Mouse (Mus musculus): ENCODE results near the gene S100a7a. TPM values are rescaled to one million over a fixed set of nuclear protein-coding genes. Genes with fewer than 3 reads are reported as not detected.

The S100a7a gene
- total and polyA plus RNA-seq, 3 experiments = not detected

DNA sequence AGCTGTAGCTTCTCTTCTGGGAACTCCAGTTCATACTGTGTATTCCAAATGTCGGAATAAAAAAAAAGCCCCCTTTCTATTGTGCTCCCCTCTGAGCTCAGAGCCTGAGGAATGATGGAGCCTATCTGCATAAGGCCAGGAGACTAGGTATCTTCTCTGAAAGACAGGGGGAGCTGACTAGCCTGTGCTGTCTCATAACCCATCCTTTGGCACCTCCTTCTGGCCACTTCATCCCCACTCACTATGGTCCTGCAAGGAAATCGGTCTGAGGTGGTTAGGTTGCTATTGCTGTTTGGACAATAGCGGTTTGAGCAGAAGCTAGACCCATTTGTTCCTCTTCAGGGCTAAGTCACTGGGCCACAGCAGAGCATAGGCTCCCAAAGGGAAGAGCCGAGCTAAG lies 26.0 kb upstream of the S100a7a start:
- Histone ChIP-seq H3K27ac (ENCODE audit: control insufficient read depth, low read depth, low read length) (no peak overlapping the region), H3K9ac (ENCODE audit: control insufficient read depth, low read depth, low read length, poor library complexity, severe bottlenecking) (no peak overlapping the region), H3K4me1 (ENCODE audit: control insufficient read depth in 1 of 2, insufficient read depth in 2 of 2, low read length in 2 of 2) (no peaks in the 10 kb centered on the region), H3K36me3 (ENCODE audit: control insufficient read depth in 1 of 2, insufficient read depth in 2 of 2, low read length in 2 of 2) (no peaks in the 10 kb centered on the region), H3K4me3 (ENCODE audit: control insufficient read depth in 1 of 2, insufficient read depth in 1 of 2, low read depth in 2 of 2, low read length in 2 of 2) (no peak overlapping the region), H3K79me2 (ENCODE audit: control insufficient read depth, insufficient read depth, low read length, poor library complexity) (no peaks in the 10 kb centered on the region), H3K9me3 (replicated peaks; ENCODE audit: insufficient read depth, low read length) (no peaks in the 10 kb centered on the region), H3K27me3 (ENCODE audit: control insufficient read depth in 1 of 2, insufficient read depth in 2 of 2, low read length in 2 of 2) (peaks cover 15 to 22% of the 10 kb centered on the region in 2 experiments)
- DNase-seq (ENCODE audit: low read depth, low spot score) = no peak
- TF ChIP-seq NELFE (IDR thresholded peaks at IDR 0.05; ENCODE audit: low read depth, low read length) (no peak), RAD21 (IDR thresholded peaks at IDR 0.05; ENCODE audit: low read depth, low read length) (peak; percentile 3), GABPA (IDR thresholded peaks at IDR 0.05; ENCODE audit: low read depth, low read length) (no peak), GATA1 (IDR thresholded peaks at IDR 0.05; ENCODE audit: low read depth, low read length) (no peak)

- no peak overlapping the region for H3K4me3 ChIP-seq (ENCODE audit: control insufficient read depth in 1 of 2, insufficient read depth in 1 of 2, low read depth in 2 of 2, low read length in 2 of 2)
- no peaks in the 10 kb centered on the region for H3K79me2 ChIP-seq (ENCODE audit: control insufficient read depth, insufficient read depth, low read length, poor library complexity)
- no peaks in the 10 kb centered on the region for H3K4me1 ChIP-seq (ENCODE audit: control insufficient read depth in 1 of 2, insufficient read depth in 2 of 2, low read length in 2 of 2)
- DNase-seq (ENCODE audit: low read depth, low spot score) = no peak
- no peaks in the 10 kb centered on the region for H3K9me3 ChIP-seq (replicated peaks; ENCODE audit: insufficient read depth, low read length)
- no peak for TF ChIP-seq MAX (IDR thresholded peaks at IDR 0.05; ENCODE audit: low read length)
- no peak for TF ChIP-seq ZC3H11A (IDR thresholded peaks at IDR 0.05; ENCODE audit: low read depth, low read length)
- TF ChIP-seq TBP (IDR thresholded peaks at IDR 0.05; ENCODE audit: low read depth, low read length) = no peak
- no peak for TF ChIP-seq RCOR1 (IDR thresholded peaks at IDR 0.05; ENCODE audit: low read depth, low read length)
- TF ChIP-seq TAL1 (IDR thresholded peaks at IDR 0.05; ENCODE audit: low read length) = no peak
- no peak for TF ChIP-seq MEF2A (IDR thresholded peaks at IDR 0.05; ENCODE audit: extremely low read depth, insufficient replicate concordance, low read depth, low read length, poor library complexity, severe bottlenecking)
- TF ChIP-seq MXI1 (IDR thresholded peaks at IDR 0.05; ENCODE audit: low read depth, low read length) = no peak
- no peak for TF ChIP-seq SMC3 (IDR thresholded peaks at IDR 0.05; ENCODE audit: low read depth, low read length)
- TF ChIP-seq SIN3A (IDR thresholded peaks at IDR 0.05; ENCODE audit: low read length) = no peak
- TF ChIP-seq EP300 (IDR thresholded peaks at IDR 0.05; ENCODE audit: low read depth in 1 of 2, low read length in 2 of 2) = no peak
- no peaks in the 10 kb centered on the region for H3K36me3 ChIP-seq (ENCODE audit: control insufficient read depth in 1 of 2, insufficient read depth in 2 of 2, low read length in 2 of 2)
- H3K9ac ChIP-seq (ENCODE audit: control insufficient read depth, low read depth, low read length, poor library complexity, severe bottlenecking) = no peak overlapping the region
- H3K27ac ChIP-seq (ENCODE audit: control insufficient read depth, low read depth, low read length) = no peak overlapping the region
- H3K27me3 ChIP-seq (ENCODE audit: control insufficient read depth in 1 of 2, insufficient read depth in 2 of 2, low read length in 2 of 2) = peaks cover 13 to 18% of the 10 kb centered on the region in 2 experiments
Measured at GRCm38 (mm10) chr3:90629298-90629697, 24.5 kb upstream of the S100a7a start.

DNA sequence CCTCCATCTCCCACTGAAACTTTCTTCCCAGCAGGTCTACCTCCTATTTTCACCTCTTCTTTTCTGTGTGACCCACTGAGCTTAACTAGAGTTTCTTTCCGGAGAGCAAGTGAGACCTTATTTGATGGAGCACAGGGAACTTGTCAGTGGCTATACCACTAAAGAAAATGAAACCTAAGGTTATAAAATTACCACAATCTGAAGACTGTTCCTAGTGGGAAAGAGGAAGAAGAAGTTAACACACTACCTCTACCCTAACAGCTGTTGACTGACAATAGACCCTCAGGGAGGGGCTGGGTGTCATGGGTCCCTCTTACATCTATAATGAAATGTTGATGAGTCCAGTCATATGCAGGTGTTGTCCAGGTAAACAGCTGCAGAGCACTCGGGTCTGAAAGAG lies 21.8 kb upstream of the S100a7a start:
- Histone ChIP-seq H3K4me1 (ENCODE audit: control insufficient read depth in 1 of 2, insufficient read depth in 2 of 2, low read length in 2 of 2) (no peaks in the 10 kb centered on the region), H3K4me3 (ENCODE audit: control insufficient read depth in 1 of 2, insufficient read depth in 1 of 2, low read depth in 2 of 2, low read length in 2 of 2) (no peak overlapping the region), H3K36me3 (ENCODE audit: control insufficient read depth in 1 of 2, insufficient read depth in 2 of 2, low read length in 2 of 2) (no peaks in the 10 kb centered on the region), H3K79me2 (ENCODE audit: control insufficient read depth, insufficient read depth, low read length, poor library complexity) (no peaks in the 10 kb centered on the region), H3K9ac (ENCODE audit: control insufficient read depth, low read depth, low read length, poor library complexity, severe bottlenecking) (no peak overlapping the region), H3K27me3 (ENCODE audit: control insufficient read depth in 1 of 2, insufficient read depth in 2 of 2, low read length in 2 of 2) (peaks cover 8 to 10% of the 10 kb centered on the region in 2 experiments), H3K27ac (ENCODE audit: control insufficient read depth, low read depth, low read length) (no peak overlapping the region), H3K9me3 (replicated peaks; ENCODE audit: insufficient read depth, low read length) (no peaks in the 10 kb centered on the region)
- TF ChIP-seq ZNF384 (IDR thresholded peaks at IDR 0.05; ENCODE audit: low read depth, low read length) (no peak), RAD21 (IDR thresholded peaks at IDR 0.05; ENCODE audit: low read depth, low read length) (no peak), SMC3 (IDR thresholded peaks at IDR 0.05; ENCODE audit: low read depth, low read length) (no peak), ZC3H11A (IDR thresholded peaks at IDR 0.05; ENCODE audit: low read depth, low read length) (no peak), CTCF (IDR thresholded peaks at IDR 0.05 in 2 of 3, conservative IDR thresholded peaks at IDR 0.05 in 1 of 3; ENCODE audit: control insufficient read depth in 1 of 3, insufficient read depth in 1 of 3, low read depth in 2 of 3, low read length in 3 of 3, poor library complexity in 1 of 3, severe bottlenecking in 1 of 3) (no peak), NELFE (IDR thresholded peaks at IDR 0.05; ENCODE audit: low read depth, low read length) (no peak), MAFK (IDR thresholded peaks at IDR 0.05; ENCODE audit: borderline replicate concordance, low read depth, low read length) (no peak), JUND (IDR thresholded peaks at IDR 0.05; ENCODE audit: low read depth, low read length) (no peak), HCFC1 (IDR thresholded peaks at IDR 0.05; ENCODE audit: low read depth, low read length) (no peak), POLR2A (IDR thresholded peaks at IDR 0.05; ENCODE audit: control insufficient read depth in 1 of 2, insufficient read depth in 1 of 2, low read depth in 1 of 2, low read length in 2 of 2, poor library complexity in 1 of 2) (no peak), ETS1 (IDR thresholded peaks at IDR 0.05; ENCODE audit: low read depth, low read length) (no peak)
- no peak for DNase-seq (ENCODE audit: low read depth, low spot score)

Measured in MEL (cell line).